Mouse (Mus musculus): ENCODE results near the gene Ccdc152. TPM values are rescaled to one million over a fixed set of nuclear protein-coding genes. Genes with fewer than 3 reads are reported as not detected.

The Ccdc152 gene
- total and polyA plus RNA-seq, 3 experiments, result 0.16 TPM; not detected in 2

DNA sequence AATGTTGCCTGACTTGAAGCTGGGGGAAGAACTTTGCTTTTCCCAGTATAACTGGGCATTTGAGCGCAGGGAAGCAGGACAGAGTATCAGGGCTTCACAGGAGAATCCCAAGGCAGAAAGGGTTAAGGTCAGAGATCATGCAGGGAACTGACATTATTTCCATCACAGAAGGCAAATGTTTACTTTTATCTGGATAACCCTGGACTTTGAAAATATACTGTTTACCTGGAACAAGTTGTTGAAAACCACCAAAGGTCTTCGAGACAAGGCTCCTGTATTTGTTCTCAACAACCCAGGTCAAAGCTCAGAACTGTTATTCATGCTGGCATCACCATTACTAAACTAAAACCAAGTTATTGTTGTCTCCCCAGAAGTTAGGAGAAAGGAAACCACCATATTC, 67.0 kb downstream of the Ccdc152 start:
- no peak for TF ChIP-seq GATA2 (IDR thresholded peaks at IDR 0.05; ENCODE audit: borderline replicate concordance, low read depth, low read length)
- TF ChIP-seq TAL1 (conservative IDR thresholded peaks at IDR 0.05; ENCODE audit: low read depth, low read length), result no peak
- TF ChIP-seq POLR2AphosphoS5 (IDR thresholded peaks at IDR 0.05; ENCODE audit: insufficient replicate concordance, low read depth, low read length), result no peak
- TF ChIP-seq GATA1 (IDR thresholded peaks at IDR 0.05; ENCODE audit: borderline replicate concordance, low read length), result no peak
- no peak for TF ChIP-seq CTCF (IDR thresholded peaks at IDR 0.05; ENCODE audit: low read depth, low read length)
- H3K4me3 ChIP-seq (ENCODE audit: low read depth, low read length), result no peak overlapping the region
- ATAC-seq (ENCODE audit: extremely low read depth, insufficient number of reproducible peaks, low FRiP score, poor library complexity, severe bottlenecking) (no peak), DNase-seq (ENCODE audit: low spot score) (no peak)
- H3K27me3 ChIP-seq (ENCODE audit: insufficient read depth, low read length), result no peaks in the 10 kb centered on the region
- H3K36me3 ChIP-seq (replicated peaks), result no peaks in the 10 kb centered on the region
- H3K4me1 ChIP-seq (ENCODE audit: insufficient read depth, low read depth, low read length), result no peaks in the 10 kb centered on the region
- H3K9me3 ChIP-seq (replicated peaks), result no peaks in the 10 kb centered on the region

DNA sequence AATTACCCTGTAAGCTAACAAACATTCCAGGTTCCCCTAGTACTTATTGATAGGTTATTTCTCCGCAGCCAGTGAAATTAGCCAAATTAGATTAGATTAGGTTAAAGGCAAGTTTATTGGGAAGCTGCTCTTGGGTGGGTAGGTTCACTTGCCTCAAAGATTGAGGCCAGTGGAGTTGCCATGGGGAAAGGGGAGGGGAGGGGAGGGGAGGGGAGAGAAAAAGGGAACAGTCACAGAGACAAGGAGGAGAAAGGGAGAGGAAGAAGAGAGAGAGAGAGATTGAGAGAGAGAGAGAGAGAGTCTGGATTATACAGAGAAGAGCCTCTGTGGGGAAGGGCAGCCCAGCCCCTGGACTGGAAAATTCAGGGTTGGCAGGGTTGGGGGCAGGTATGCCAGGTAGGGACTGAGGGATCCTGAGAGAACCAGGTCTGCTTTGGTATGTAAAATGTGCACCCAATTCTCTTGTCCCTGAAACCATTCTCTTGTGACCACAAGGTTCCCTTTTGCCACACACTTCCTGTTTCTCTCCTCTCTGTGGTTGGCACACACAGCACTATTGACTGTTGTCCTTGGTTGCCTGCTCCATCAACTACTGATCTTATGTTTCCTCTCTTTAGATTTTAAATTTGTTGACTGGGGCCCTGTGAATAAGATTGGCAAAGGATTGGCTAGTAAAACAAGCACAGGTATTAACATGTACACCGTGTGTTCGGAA, 69.3 kb downstream of the Ccdc152 start:
- ATAC-seq (ENCODE audit: extremely low read depth, insufficient number of reproducible peaks, low FRiP score, poor library complexity, severe bottlenecking), result no peak
- H3K9me3 ChIP-seq (replicated peaks), result no peaks in the 10 kb centered on the region
- H3K27me3 ChIP-seq (ENCODE audit: insufficient read depth, low read length), result 0 out of 2 replicates have a peak, but pooled peaks cover 2% of the 10 kb centered on the region
- H3K36me3 ChIP-seq (replicated peaks), result no peaks in the 10 kb centered on the region
- no peak overlapping the region for H3K4me3 ChIP-seq (ENCODE audit: low read depth, low read length)
- TF ChIP-seq TAL1 (conservative IDR thresholded peaks at IDR 0.05; ENCODE audit: low read depth, low read length), result no peak
- no peak for TF ChIP-seq GATA2 (IDR thresholded peaks at IDR 0.05; ENCODE audit: borderline replicate concordance, low read depth, low read length)
- TF ChIP-seq CTCF (IDR thresholded peaks at IDR 0.05; ENCODE audit: low read depth, low read length), result no peak
- TF ChIP-seq POLR2AphosphoS5 (IDR thresholded peaks at IDR 0.05; ENCODE audit: insufficient replicate concordance, low read depth, low read length), result no peak
- no peak for TF ChIP-seq GATA1 (IDR thresholded peaks at IDR 0.05; ENCODE audit: borderline replicate concordance, low read length)
- no peaks in the 10 kb centered on the region for H3K4me1 ChIP-seq (ENCODE audit: insufficient read depth, low read depth, low read length)
- no peak for DNase-seq (ENCODE audit: low spot score)

DNA sequence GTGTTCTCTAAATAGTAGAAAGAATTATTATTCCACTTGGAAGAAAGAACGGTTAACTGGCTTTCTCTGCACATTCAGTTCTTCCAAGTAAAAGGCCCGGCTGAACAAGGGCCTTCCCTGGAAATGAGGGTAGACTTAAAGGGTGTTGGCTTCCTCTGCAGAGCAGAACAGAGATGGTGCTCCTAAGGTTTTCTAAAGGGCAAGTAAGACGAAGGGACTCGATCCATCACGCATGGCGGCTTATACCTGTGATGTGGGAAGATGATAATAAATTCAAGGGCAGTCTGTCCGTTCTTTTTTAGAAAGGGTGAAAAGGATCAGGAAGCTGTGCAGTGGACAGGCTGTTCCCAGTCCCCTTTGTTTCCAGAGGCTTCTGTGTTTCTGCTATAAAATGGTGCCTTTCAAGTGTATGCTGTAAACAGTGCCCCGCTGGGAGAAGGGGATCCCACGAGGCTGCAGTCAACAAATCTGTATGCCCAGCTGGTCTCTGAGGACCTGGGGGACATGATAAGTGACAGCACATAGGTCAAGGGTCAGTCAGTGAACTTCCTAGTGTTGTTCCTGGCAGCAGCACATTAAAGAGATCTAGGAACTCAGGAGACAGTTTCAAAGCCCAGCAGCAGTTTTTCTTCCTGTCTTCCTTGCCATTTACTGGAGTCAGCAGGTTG, 71.0 kb downstream of the Ccdc152 start:
- no peaks in the 10 kb centered on the region for H3K36me3 ChIP-seq (replicated peaks)
- no peak for DNase-seq (ENCODE audit: low spot score)
- TF ChIP-seq TAL1 (conservative IDR thresholded peaks at IDR 0.05; ENCODE audit: low read depth, low read length), result no peak
- no peak for TF ChIP-seq GATA1 (IDR thresholded peaks at IDR 0.05; ENCODE audit: borderline replicate concordance, low read length)
- no peak for TF ChIP-seq GATA2 (IDR thresholded peaks at IDR 0.05; ENCODE audit: borderline replicate concordance, low read depth, low read length)
- no peak for TF ChIP-seq CTCF (IDR thresholded peaks at IDR 0.05; ENCODE audit: low read depth, low read length)
- TF ChIP-seq POLR2AphosphoS5 (IDR thresholded peaks at IDR 0.05; ENCODE audit: insufficient replicate concordance, low read depth, low read length), result no peak
- ATAC-seq (ENCODE audit: extremely low read depth, insufficient number of reproducible peaks, low FRiP score, poor library complexity, severe bottlenecking), result no peak
- no peaks in the 10 kb centered on the region for H3K4me1 ChIP-seq (ENCODE audit: insufficient read depth, low read depth, low read length)
- H3K4me3 ChIP-seq (ENCODE audit: low read depth, low read length), result no peak overlapping the region
- 0 out of 2 replicates have a peak, but pooled peaks cover 3% of the 10 kb centered on the region for H3K27me3 ChIP-seq (ENCODE audit: insufficient read depth, low read length)
- H3K9me3 ChIP-seq (replicated peaks), result no peaks in the 10 kb centered on the region

DNA sequence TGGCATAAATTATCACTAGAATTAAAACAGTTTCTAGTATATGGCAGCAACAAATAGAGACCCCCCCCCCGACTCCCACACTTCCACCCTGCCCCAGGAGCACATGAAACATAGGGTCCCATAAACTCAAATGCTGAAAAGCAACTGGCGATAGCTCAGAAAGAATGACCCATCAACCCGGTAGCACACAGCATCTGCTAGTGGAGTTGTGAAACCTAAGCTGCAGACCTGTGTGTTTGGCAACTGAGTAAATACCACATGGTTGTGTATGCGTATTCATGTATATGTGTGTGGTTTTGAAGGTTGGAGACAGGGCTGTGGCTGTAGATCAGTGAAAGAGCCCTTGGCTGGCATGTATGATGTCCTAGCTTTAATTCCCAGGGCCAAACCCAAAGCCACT, 72.3 kb downstream of the Ccdc152 start:
- ATAC-seq (ENCODE audit: extremely low read depth, insufficient number of reproducible peaks, low FRiP score, poor library complexity, severe bottlenecking) (no peak), DNase-seq (ENCODE audit: low spot score) (no peak)
- no peaks in the 10 kb centered on the region for H3K9me3 ChIP-seq (replicated peaks)
- no peaks in the 10 kb centered on the region for H3K36me3 ChIP-seq (replicated peaks)
- no peak overlapping the region for H3K4me3 ChIP-seq (ENCODE audit: low read depth, low read length)
- 0 out of 2 replicates have a peak, but pooled peaks cover 3% of the 10 kb centered on the region for H3K27me3 ChIP-seq (ENCODE audit: insufficient read depth, low read length)
- TF ChIP-seq GATA2 (IDR thresholded peaks at IDR 0.05; ENCODE audit: borderline replicate concordance, low read depth, low read length) (no peak), GATA1 (IDR thresholded peaks at IDR 0.05; ENCODE audit: borderline replicate concordance, low read length) (no peak), POLR2AphosphoS5 (IDR thresholded peaks at IDR 0.05; ENCODE audit: insufficient replicate concordance, low read depth, low read length) (no peak), CTCF (IDR thresholded peaks at IDR 0.05; ENCODE audit: low read depth, low read length) (no peak), TAL1 (conservative IDR thresholded peaks at IDR 0.05; ENCODE audit: low read depth, low read length) (no peak)
- H3K4me1 ChIP-seq (ENCODE audit: insufficient read depth, low read depth, low read length), result no peaks in the 10 kb centered on the region

Other genes with a start within 250 kb of the Ccdc152 start
- gene Selenop, start 35.0 kb downstream of the Ccdc152 start, total RNA-seq (2014; fragmentation: Nextera tagmentation), result 0.90 TPM in 1 of 2 replicates, not detected in the other
- gene Selenop, start 35.0 kb downstream of the Ccdc152 start, total RNA-seq (2017), result 0.49 and 0.64 TPM in 2 replicates
- not detected in 2 replicates for gene Selenop, start 35.0 kb downstream of the Ccdc152 start, polyA plus RNA-seq (2012)

All from G1E (cell line).